Mouse (Mus musculus) lung, adult 2 months (tissue): ENCODE data around the gene Srgap1.

Experiments used
- CTCF ChIP-seq: fragments of 200-500 bp; IDR thresholded peaks from 2 replicates; pipeline ENCODE4 v1.5.1; 2011; ENCODE audit warnings: mild to moderate bottlenecking, low read length, control low read depth; ENCODE audit not compliant: insufficient read depth
- POLR2A ChIP-seq: fragments of 200-500 bp; IDR thresholded peaks from 2 replicates; pipeline ENCODE4 v1.6.1; 2011; ENCODE audit warnings: low read depth, mild to moderate bottlenecking, control low read depth, low read length, borderline replicate concordance; ENCODE audit errors: extremely low read depth

DNA sequence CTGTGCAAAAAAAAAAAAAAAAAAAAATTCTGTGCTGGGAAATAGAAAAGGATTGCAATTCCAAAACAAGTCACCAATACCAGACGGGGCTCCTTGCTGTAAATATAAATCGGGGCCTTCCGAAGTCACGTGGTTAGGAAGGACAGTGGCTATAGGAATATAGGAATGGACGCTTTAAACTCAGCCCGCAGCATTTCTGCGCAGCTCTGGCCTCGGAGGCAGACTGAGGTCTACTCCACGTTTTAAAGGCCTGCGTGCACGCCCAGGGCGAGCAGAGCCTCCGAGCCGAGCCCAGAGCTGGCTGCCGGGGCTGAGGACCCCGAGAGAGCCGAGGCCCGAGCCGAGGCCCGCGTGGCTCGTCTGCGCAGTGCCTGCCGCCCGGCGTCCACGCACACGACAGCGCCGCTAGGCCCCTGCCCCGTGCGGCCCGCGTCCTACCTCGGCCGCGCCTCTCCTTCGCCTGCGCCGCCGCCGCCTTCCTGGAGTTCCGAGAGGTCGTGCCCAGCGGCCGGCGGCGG lies 49.4 kb upstream of the Srgap1 start:
- TF ChIP-seq POLR2A (no peak), CTCF (no peak)
